Mouse (Mus musculus) brain, embryonic 14.5 days (tissue): ENCODE data around the gene Izumo2.

Experiments
- CTCF ChIP-seq: fragments of 200-500 bp; IDR thresholded peaks from 2 replicates; pipeline ENCODE4 v1.5.1; 2012; ENCODE audit warnings: inconsistent platforms, mild to moderate bottlenecking, moderate library complexity, borderline replicate concordance; ENCODE audit not compliant: insufficient read depth, insufficient read length; ENCODE audit errors: extremely low read depth
- POLR2A ChIP-seq: fragments of 200-500 bp; IDR thresholded peaks from 2 replicates; pipeline ENCODE4 v1.6.1; 2012; ENCODE audit warnings: mild to moderate bottlenecking, inconsistent platforms, borderline replicate concordance; ENCODE audit not compliant: poor library complexity, insufficient read depth, insufficient read length, severe bottlenecking; ENCODE audit errors: extremely low read depth

DNA sequence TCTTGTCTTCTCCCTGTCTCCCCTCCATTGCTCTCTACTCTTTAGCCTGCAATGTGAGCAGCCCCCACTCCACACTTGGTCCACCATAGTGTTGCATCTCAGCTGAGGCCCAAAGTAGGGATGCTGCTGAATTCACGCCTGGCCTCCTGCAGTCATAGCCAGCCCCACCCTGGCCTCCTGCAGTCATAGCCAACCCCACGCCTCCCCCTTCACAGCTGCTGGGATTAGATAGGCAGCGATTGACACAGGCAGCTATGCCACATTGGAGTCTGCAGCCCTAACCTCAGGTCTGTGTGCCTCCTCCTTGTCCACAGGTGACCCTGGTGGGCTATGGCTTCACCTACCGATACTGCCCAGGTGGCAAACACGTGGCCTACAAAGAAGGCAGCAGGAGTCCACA is 59.6 kb downstream of the Izumo2 start:
- TF ChIP-seq POLR2A (no peak), CTCF (no peak)
